Mouse (Mus musculus) left cerebral cortex, postnatal 10 days (tissue): ENCODE data around the gene Hinfp. TPM values are rescaled to one million over a fixed set of nuclear protein-coding genes. Genes with fewer than 3 reads are reported as not detected.
A peak's percentile ranks its signal among the peaks of the same experiment; 100 is the strongest.
"Not testable (repeated sequence)": the region's sequence is repeated elsewhere in the genome, so short reads cannot be mapped to it uniquely, and the experiment has no call there.

Experiments used
- DNase-seq, 2 experiments: peaks; one replicate each; pipeline ENCODE4 v3.0.0; 2021 to 2022; ENCODE audit warnings: low spot score in 2 of 2, mixed read lengths in 1 of 2; ENCODE audit errors: extremely low spot score in 1 of 2
- intact Hi-C: fragments of 180-260 bp; cut with DNase I; formaldehyde crosslinking; loops from one replicate; pipeline ENCODE4 v1.15.1; 2025
- total RNA-seq, 2 experiments: library from RNA; stranded (reverse); gene quantifications; 2 replicates each; pipeline ENCODE4 v1.2.3; 2021

Hinfp gene
- total RNA-seq, 2 experiments from 2014 or later: 27.1 to 28.3 TPM

- DNase-seq: no peak
- intact Hi-C loops: no loop called here
Measured at GRCm38 (mm10) chr9:44318076-44318825, 12.8 kb upstream of the Hinfp start.

GRCm38 (mm10) chr9:44317452-44317851 is 12.0 kb upstream of the Hinfp start:
- intact Hi-C loops: no loop called here
- DNase-seq: no peak

GRCm38 (mm10) chr9:44314910-44315309 is 9.4 kb upstream of the Hinfp start:
- DNase-seq: no peak
- intact Hi-C loops: no loop called here

GRCm38 (mm10) chr9:44314257-44314547 is 8.7 kb upstream of the Hinfp start:
- intact Hi-C loops: no loop called here
- DNase-seq: no peak

GRCm38 (mm10) chr9:44313476-44314256 is 8.2 kb upstream of the Hinfp start:
- peak; percentile 68 to 84 for DNase-seq
- intact Hi-C loops: no loop called here

GRCm38 (mm10) chr9:44311136-44312134 is 6.0 kb upstream of the Hinfp start:
- DNase-seq: peak in 1 of 2 experiments; percentile 72
- intact Hi-C loops: no loop called here

GRCm38 (mm10) chr9:44310750-44311135 is 5.3 kb upstream of the Hinfp start:
- no peak for DNase-seq
- intact Hi-C loops: no loop called here

- DNase-seq: no peak
- intact Hi-C loops: no loop called here
Measured at GRCm38 (mm10) chr9:44309756-44310155, 4.3 kb upstream of the Hinfp start.

GRCm38 (mm10) chr9:44307248-44307647 is 1.8 kb upstream of the Hinfp start:
- DNase-seq: no peak
- intact Hi-C loops: no loop called here

GRCm38 (mm10) chr9:44306532-44306931 is 1.1 kb upstream of the Hinfp start:
- DNase-seq: no peak
- intact Hi-C loops: no loop called here

GRCm38 (mm10) chr9:44300001-44300400 is 5.5 kb downstream of the Hinfp start:
- DNase-seq, intact Hi-C loops: not testable (repeated sequence)

- intact Hi-C loops: no loop called here
- no peak for DNase-seq
Measured at GRCm38 (mm10) chr9:44292490-44292889, 13.0 kb downstream of the Hinfp start.

- no peak for DNase-seq
- intact Hi-C loops: no loop called here
Measured at GRCm38 (mm10) chr9:44288959-44289291, 16.5 kb downstream of the Hinfp start.

GRCm38 (mm10) chr9:44288076-44288958 is 17.2 kb downstream of the Hinfp start, which contains the start of gene Abcg4:
Abcg4 (minus strand) TSS chr9:44288615.
- peak in 1 of 2 experiments; percentile 58 for DNase-seq
- intact Hi-C loops: no loop called here

GRCm38 (mm10) chr9:44287401-44288075 is 17.9 kb downstream of the Hinfp start:
- intact Hi-C loops: no loop called here
- DNase-seq: peak in 1 of 2 experiments; percentile 60

GRCm38 (mm10) chr9:44287003-44287400 is 18.5 kb downstream of the Hinfp start:
- intact Hi-C loops: no loop called here
- no peak for DNase-seq

GRCm38 (mm10) chr9:44286256-44286850 is 19.1 kb downstream of the Hinfp start:
- DNase-seq: no peak
- intact Hi-C loops: no loop called here
